Mouse (Mus musculus): ENCODE measurements at regions not wholly inside any gene's neighbourhood (a gene's known extent, or its start where the extent isn't known, plus 50 kb on each side); places are given as distances from the start of the nearest gene placed in this dataset.

DNA sequence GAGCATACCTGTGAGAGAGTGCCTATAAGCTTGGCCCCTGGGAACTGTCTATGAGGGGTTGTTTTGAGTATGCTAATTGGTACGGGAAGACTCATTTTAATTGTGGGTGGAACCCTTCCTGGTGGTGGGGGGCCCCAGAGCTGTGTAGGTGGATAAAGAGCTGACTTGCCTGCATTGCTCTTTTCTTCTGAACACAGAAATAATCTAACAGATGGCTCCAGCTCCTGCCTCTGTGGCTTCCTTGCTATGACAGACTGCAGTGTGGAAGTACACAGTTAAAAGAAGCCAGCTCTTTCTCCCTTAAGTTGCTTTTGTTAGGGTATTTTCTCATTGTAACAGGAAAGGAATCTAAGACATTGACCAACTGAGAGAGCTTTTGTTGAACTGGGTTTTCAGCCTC, 254.1 kb upstream of the Stt3b start:
- Histone ChIP-seq H3K27ac (no peak overlapping the region), H3K9me3 (ENCODE audit: control insufficient read depth, low read length) (no peaks in the 10 kb centered on the region), H3K4me2 (replicated peaks) (no peak overlapping the region), H3K27me3 (ENCODE audit: control insufficient read depth, insufficient read depth, low read length) (no peaks in the 10 kb centered on the region), H3K36me3 (replicated peaks; ENCODE audit: control insufficient read depth, insufficient read depth) (no peaks in the 10 kb centered on the region), H3K4me3 (replicated peaks; ENCODE audit: low read length) (no peak overlapping the region), H3K4me1 (replicated peaks; ENCODE audit: control insufficient read depth, insufficient read depth, low read length) (no peaks in the 10 kb centered on the region), H3K9ac (no peak overlapping the region)
- DNase-seq (ENCODE audit: low spot score) (no peak), ATAC-seq (ENCODE audit: low FRiP score) (no peak)
- WGBS = 71% methylated on average over 1 of the region's 1 CpGs

DNA sequence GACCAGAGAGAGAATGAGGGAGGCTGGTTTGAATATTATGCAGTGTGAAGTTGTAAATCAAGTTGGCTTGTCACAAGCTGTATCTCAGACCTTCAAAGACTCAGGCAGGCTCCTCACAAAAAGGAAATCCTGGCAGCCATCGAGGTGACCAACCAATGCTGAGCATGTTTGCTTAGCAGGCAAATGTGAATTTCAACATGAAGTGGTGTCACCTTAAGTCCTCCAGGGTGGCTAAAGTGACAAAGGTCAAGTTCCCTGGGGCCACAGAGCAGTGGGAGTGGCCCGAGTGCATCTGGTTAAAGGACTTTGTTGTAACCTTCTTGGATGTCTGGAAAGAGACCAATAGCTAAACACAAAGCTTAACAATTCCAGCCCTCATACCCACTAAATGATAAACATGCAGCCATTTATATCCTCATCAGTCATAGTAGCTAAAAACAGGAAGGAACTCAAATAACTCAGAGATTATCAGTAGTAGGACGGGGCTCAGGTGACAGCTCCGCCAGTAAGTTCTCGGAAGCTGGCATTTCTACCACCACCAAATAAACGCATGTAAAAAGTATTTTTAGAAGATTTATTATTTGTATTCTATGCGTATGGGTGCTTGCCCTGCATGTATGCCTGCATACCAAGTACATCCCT, 258.6 kb upstream of the Stt3b start:
- 85% methylated on average over 7 of the region's 7 CpGs for WGBS
- no peak for ATAC-seq (ENCODE audit: low FRiP score)
- Histone ChIP-seq H3K4me3 (replicated peaks; ENCODE audit: low read length) (no peak overlapping the region), H3K4me1 (replicated peaks; ENCODE audit: control insufficient read depth, insufficient read depth, low read length) (no peaks in the 10 kb centered on the region), H3K27ac (no peak overlapping the region), H3K36me3 (replicated peaks; ENCODE audit: control insufficient read depth, insufficient read depth) (no peaks in the 10 kb centered on the region), H3K9ac (no peak overlapping the region), H3K9me3 (ENCODE audit: control insufficient read depth, low read length) (no peaks in the 10 kb centered on the region), H3K4me2 (replicated peaks) (no peak overlapping the region), H3K27me3 (ENCODE audit: control insufficient read depth, insufficient read depth, low read length) (no peaks in the 10 kb centered on the region)
- DNase-seq (ENCODE audit: low spot score) = no peak

DNA sequence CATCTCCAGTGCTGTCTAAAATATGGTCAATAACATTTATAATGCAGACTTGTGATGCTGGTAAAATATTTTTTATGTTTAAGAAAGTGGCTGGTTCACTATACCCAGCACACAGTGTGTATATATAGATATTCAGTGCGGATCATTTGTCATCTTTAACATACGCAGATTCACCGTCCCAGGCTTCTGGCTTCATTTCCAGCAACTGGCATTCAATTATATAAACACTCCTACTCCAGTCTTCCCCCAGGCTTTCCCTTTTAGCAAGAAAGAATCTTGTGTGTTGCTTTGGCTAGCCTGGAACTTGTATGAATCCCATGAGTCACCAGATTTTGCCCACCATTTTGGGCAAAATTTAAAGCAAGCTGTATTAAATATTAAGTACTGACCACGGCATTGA, 260.8 kb upstream of the Stt3b start:
- no peak overlapping the region for H3K27ac ChIP-seq
- no peaks in the 10 kb centered on the region for H3K4me1 ChIP-seq (replicated peaks; ENCODE audit: control insufficient read depth, insufficient read depth, low read length)
- no peaks in the 10 kb centered on the region for H3K9me3 ChIP-seq (ENCODE audit: control insufficient read depth, low read length)
- no peak for ATAC-seq (ENCODE audit: low FRiP score)
- DNase-seq (ENCODE audit: low spot score) = no peak
- H3K27me3 ChIP-seq (ENCODE audit: control insufficient read depth, insufficient read depth, low read length) = no peaks in the 10 kb centered on the region
- no peaks in the 10 kb centered on the region for H3K36me3 ChIP-seq (replicated peaks; ENCODE audit: control insufficient read depth, insufficient read depth)
- H3K4me3 ChIP-seq (replicated peaks; ENCODE audit: low read length) = no peak overlapping the region
- H3K4me2 ChIP-seq (replicated peaks) = no peak overlapping the region
- WGBS = 80% methylated on average over 4 of the region's 4 CpGs
- no peak overlapping the region for H3K9ac ChIP-seq

DNA sequence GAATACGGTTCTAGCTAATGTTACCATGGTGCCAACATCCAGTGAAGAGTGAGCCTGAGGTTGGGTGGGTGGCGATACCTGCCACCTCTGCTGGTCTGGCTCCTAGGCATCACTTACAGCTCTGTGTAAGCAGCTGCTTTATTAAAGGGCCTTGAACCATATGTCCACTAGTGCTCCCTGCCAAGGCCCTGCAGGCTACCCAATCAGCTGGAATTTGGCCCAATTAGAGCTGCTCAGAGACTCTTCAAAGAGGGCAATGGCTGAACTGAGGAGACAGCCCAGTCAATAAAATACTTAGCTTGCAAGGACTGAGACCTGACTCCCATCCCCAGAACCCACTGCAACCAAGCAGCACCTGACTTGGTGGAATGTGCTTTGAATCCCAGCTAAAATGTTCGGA, 270.9 kb upstream of the Stt3b start:
- Histone ChIP-seq H3K9me3 (ENCODE audit: control insufficient read depth, low read length) (peaks cover 4% of the 10 kb centered on the region; the same call in 1 of the 2 replicates), H3K4me2 (replicated peaks) (no peak overlapping the region), H3K27ac (no peak overlapping the region), H3K4me3 (replicated peaks; ENCODE audit: low read length) (no peak overlapping the region), H3K27me3 (ENCODE audit: control insufficient read depth, insufficient read depth, low read length) (no peaks in the 10 kb centered on the region), H3K4me1 (replicated peaks; ENCODE audit: control insufficient read depth, insufficient read depth, low read length) (no peaks in the 10 kb centered on the region), H3K9ac (no peak overlapping the region), H3K36me3 (replicated peaks; ENCODE audit: control insufficient read depth, insufficient read depth) (no peaks in the 10 kb centered on the region)
- no peak for ATAC-seq (ENCODE audit: low FRiP score)
- DNase-seq (ENCODE audit: low spot score) = no peak
- 79% methylated on average over 3 of the region's 3 CpGs for WGBS

DNA sequence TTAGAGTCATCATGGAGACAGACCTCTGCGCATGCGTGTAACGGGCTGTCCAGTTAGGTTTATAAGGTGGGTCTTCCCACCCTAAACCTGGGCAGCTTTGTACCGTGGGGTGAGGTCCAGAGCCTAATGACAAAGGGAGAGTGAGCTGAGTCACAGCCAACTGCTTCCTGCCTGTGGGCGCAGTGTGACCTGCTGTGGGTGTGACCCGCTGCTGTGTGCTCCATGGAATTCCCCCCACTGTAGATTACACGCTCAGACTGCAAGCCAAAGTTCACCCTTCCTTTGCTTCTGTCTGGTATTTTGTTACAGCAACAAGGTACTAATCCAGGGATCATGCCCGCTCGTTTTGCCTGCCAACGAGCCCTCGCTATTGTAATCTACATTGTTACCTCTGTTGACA, 273.3 kb upstream of the Stt3b start:
- Histone ChIP-seq H3K27ac (no peak overlapping the region), H3K4me3 (replicated peaks; ENCODE audit: low read length) (no peak overlapping the region), H3K27me3 (ENCODE audit: control insufficient read depth, insufficient read depth, low read length) (no peaks in the 10 kb centered on the region), H3K9me3 (ENCODE audit: control insufficient read depth, low read length) (no peaks in the 10 kb centered on the region), H3K36me3 (replicated peaks; ENCODE audit: control insufficient read depth, insufficient read depth) (no peaks in the 10 kb centered on the region), H3K4me1 (replicated peaks; ENCODE audit: control insufficient read depth, insufficient read depth, low read length) (no peaks in the 10 kb centered on the region), H3K4me2 (replicated peaks) (no peak overlapping the region), H3K9ac (no peak overlapping the region)
- 91% methylated on average over 11 of the region's 11 CpGs for WGBS
- DNase-seq (ENCODE audit: low spot score) = no peak
- ATAC-seq (ENCODE audit: low FRiP score) = no peak

DNA sequence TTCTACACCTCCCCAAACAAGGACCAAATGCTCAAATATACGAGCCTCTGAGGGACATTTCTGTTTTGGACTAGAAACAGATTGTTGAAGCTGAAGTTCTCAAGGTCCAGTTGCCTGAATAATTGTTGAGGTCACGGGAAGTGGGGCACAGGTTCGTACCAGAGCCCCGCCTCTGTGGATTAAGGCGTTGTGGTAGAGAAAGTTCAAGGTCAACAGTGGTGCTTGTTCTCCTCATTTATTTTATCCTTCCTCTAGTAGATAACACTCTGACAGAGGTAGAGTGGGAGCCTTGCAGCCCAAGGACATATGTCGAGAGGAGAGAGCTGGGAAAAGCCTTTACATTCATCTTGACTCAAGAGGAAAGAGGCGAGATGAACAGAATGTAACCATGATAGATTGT, 274.7 kb upstream of the Stt3b start:
- no peaks in the 10 kb centered on the region for H3K4me1 ChIP-seq (replicated peaks; ENCODE audit: control insufficient read depth, insufficient read depth, low read length)
- H3K4me3 ChIP-seq (replicated peaks; ENCODE audit: low read length) = no peak overlapping the region
- no peak overlapping the region for H3K4me2 ChIP-seq (replicated peaks)
- no peak for DNase-seq (ENCODE audit: low spot score)
- no peaks in the 10 kb centered on the region for H3K9me3 ChIP-seq (ENCODE audit: control insufficient read depth, low read length)
- no peak for ATAC-seq (ENCODE audit: low FRiP score)
- H3K36me3 ChIP-seq (replicated peaks; ENCODE audit: control insufficient read depth, insufficient read depth) = no peaks in the 10 kb centered on the region
- no peak overlapping the region for H3K27ac ChIP-seq
- no peaks in the 10 kb centered on the region for H3K27me3 ChIP-seq (ENCODE audit: control insufficient read depth, insufficient read depth, low read length)
- WGBS = 83% methylated on average over 7 of the region's 7 CpGs
- H3K9ac ChIP-seq = no peak overlapping the region

DNA sequence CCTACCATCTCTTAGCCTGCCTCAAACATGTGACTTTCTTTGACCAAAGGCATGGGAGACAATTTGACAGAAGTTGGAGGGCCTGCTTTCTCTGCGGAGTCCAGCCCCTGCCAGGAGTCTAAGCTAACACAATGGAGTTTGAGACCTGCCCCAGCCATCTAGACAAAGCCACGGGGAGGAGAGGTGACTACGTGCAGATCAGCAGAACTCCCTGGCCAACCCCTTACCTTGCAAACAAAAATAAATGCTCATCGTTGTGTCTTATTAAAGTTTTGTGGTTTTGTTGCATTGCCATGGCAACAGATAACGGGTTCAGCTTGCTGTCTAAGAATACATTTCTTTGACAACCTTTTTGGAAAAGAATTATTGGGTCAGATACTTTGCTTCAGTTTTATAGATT, 282.2 kb upstream of the Stt3b start:
- H3K9me3 ChIP-seq (ENCODE audit: control insufficient read depth, low read length) = no peaks in the 10 kb centered on the region
- ATAC-seq (ENCODE audit: low FRiP score) (no peak), DNase-seq (ENCODE audit: low spot score) (no peak)
- H3K27me3 ChIP-seq (ENCODE audit: control insufficient read depth, insufficient read depth, low read length) = no peaks in the 10 kb centered on the region
- H3K4me3 ChIP-seq (replicated peaks; ENCODE audit: low read length) = no peak overlapping the region
- no peak overlapping the region for H3K9ac ChIP-seq
- no peak overlapping the region for H3K27ac ChIP-seq
- WGBS = 56% methylated on average over 5 of the region's 5 CpGs
- H3K36me3 ChIP-seq (replicated peaks; ENCODE audit: control insufficient read depth, insufficient read depth) = no peaks in the 10 kb centered on the region
- no peaks in the 10 kb centered on the region for H3K4me1 ChIP-seq (replicated peaks; ENCODE audit: control insufficient read depth, insufficient read depth, low read length)
- H3K4me2 ChIP-seq (replicated peaks) = no peak overlapping the region

DNA sequence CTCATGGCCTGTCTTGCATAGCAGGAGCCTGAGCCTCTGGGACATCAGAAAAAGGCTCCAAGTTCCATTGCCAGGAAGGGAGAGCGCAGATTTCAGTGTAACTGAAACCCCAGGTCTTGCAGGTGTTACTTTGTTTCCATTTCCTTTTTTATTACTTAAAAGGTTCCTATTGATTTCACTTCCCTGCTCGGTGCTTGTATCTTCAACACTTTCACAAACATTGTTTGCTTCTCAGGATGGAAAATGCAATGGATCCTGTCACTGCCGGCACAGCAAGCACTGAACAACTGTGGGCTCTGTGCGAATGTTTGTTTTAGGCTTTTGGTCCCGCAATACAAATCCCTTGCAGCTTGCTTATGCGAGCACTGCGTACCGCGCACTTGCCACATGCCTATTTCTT, 290.0 kb upstream of the Stt3b start:
- no peaks in the 10 kb centered on the region for H3K9me3 ChIP-seq (ENCODE audit: control insufficient read depth, low read length)
- peaks cover 9% of the 10 kb centered on the region for H3K4me1 ChIP-seq (replicated peaks; ENCODE audit: control insufficient read depth, insufficient read depth, low read length)
- no peak overlapping the region for H3K27ac ChIP-seq
- H3K4me3 ChIP-seq (replicated peaks; ENCODE audit: low read length) = no peak overlapping the region
- no peak for ATAC-seq (ENCODE audit: low FRiP score)
- DNase-seq (ENCODE audit: low spot score) = no peak
- WGBS = 90% methylated on average over 9 of the region's 9 CpGs
- no peaks in the 10 kb centered on the region for H3K27me3 ChIP-seq (ENCODE audit: control insufficient read depth, insufficient read depth, low read length)
- H3K36me3 ChIP-seq (replicated peaks; ENCODE audit: control insufficient read depth, insufficient read depth) = no peaks in the 10 kb centered on the region
- H3K9ac ChIP-seq = no peak overlapping the region
- H3K4me2 ChIP-seq (replicated peaks) = no peak overlapping the region

DNA sequence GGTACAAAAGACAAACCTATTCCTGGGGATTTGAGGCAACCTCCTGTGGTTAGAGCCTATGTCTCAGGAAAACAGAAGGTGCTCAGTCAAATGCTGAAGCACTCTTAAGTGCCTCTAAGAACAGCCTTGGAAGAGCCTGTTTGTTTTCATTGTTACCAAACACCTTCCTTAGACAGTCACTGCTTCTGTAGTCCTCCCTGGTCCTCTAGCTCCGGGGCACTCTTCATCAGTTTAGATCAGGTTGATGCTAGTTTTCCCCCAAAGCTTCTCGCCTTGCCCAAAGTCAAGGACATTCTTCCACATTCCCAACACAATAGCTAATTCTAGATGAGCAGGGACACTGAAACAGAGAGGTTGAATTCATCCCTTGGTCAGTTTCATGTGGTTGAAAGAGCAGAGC, 290.6 kb upstream of the Stt3b start:
- DNase-seq (ENCODE audit: low spot score) = no peak
- Histone ChIP-seq H3K4me2 (replicated peaks) (no peak overlapping the region), H3K9me3 (ENCODE audit: control insufficient read depth, low read length) (no peaks in the 10 kb centered on the region), H3K4me1 (replicated peaks; ENCODE audit: control insufficient read depth, insufficient read depth, low read length) (peaks cover 10% of the 10 kb centered on the region), H3K4me3 (replicated peaks; ENCODE audit: low read length) (no peak overlapping the region), H3K27me3 (ENCODE audit: control insufficient read depth, insufficient read depth, low read length) (no peaks in the 10 kb centered on the region), H3K36me3 (replicated peaks; ENCODE audit: control insufficient read depth, insufficient read depth) (no peaks in the 10 kb centered on the region), H3K9ac (no peak overlapping the region), H3K27ac (no peak overlapping the region)
- 83% methylated on average over 2 of the region's 2 CpGs for WGBS
- ATAC-seq (ENCODE audit: low FRiP score) = no peak

DNA sequence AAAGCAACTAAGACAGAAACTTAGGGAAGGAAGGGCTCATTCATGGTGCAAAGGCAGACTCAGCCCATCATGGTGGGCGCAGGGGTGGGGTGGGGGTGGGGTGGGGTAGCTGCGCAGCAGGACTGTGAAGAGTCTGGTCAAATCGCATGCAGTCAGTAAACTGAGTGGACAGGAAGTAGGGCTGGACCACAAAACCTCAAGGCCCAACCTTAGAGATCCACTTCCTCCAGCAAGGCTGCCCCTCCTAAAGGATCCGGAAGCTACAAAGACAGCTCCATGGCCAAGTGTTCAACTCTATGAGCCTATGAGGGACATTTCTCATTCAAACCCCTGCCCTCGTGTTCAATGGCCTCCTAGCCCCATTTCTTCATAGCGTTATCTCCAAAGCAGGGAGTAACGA, 292.6 kb upstream of the Stt3b start:
- Histone ChIP-seq H3K9me3 (ENCODE audit: control insufficient read depth, low read length) (no peaks in the 10 kb centered on the region), H3K4me3 (replicated peaks; ENCODE audit: low read length) (no peak overlapping the region), H3K4me1 (replicated peaks; ENCODE audit: control insufficient read depth, insufficient read depth, low read length) (peaks cover 10% of the 10 kb centered on the region), H3K36me3 (replicated peaks; ENCODE audit: control insufficient read depth, insufficient read depth) (no peaks in the 10 kb centered on the region), H3K9ac (no peak overlapping the region), H3K27ac (no peak overlapping the region), H3K27me3 (ENCODE audit: control insufficient read depth, insufficient read depth, low read length) (no peaks in the 10 kb centered on the region), H3K4me2 (replicated peaks) (no peak overlapping the region)
- DNase-seq (ENCODE audit: low spot score) = no peak
- WGBS = 96% methylated on average over 7 of the region's 7 CpGs
- no peak for ATAC-seq (ENCODE audit: low FRiP score)

Measured in hindbrain, embryonic 14.5 days (tissue).